Mouse (Mus musculus) frontal cortex, postnatal 36 days (tissue): ENCODE data around the gene Sectm1a.
"Not testable (repeated sequence)": the region's sequence is repeated elsewhere in the genome, so short reads cannot be mapped to it uniquely, and the experiment has no call there.

Source experiments
- DNase-seq, 2 experiments: peaks; one replicate each; pipeline ENCODE4 v3.0.0; 2022; ENCODE audit warnings: low spot score in 2 of 2

The Sectm1a gene

GRCm38 (mm10) chr11:121047826-121048399, 33.1 kb downstream of the Sectm1a start:
- DNase-seq = peak in 1 of 2 experiments; percentile 22

- DNase-seq = no peak
Observed at GRCm38 (mm10) chr11:121045286-121045685, 35.7 kb downstream of the Sectm1a start.

DNA sequence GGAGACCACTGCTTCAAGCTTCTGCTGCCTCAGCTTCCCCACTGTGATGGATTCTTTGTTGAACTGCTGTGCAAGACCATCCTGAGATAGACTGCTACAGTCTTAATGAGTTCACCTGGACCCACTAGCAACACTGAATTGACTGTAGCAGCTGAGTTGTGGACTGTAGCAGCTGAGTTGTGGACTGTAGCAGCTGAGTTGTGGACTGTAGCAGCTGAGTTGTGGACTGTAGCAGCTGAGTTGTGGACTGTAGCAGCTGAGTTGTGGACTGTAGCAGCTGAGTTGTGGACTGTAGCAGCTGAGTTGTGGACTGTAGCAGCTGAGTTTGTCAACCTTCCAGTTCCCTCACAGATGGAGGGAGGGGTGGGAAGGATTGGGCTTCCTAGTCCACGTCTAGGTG, 38.0 kb downstream of the Sectm1a start:
- DNase-seq = not testable (repeated sequence)

GRCm38 (mm10) chr11:121042480-121042879, 38.5 kb downstream of the Sectm1a start:
- no peak for DNase-seq

DNA sequence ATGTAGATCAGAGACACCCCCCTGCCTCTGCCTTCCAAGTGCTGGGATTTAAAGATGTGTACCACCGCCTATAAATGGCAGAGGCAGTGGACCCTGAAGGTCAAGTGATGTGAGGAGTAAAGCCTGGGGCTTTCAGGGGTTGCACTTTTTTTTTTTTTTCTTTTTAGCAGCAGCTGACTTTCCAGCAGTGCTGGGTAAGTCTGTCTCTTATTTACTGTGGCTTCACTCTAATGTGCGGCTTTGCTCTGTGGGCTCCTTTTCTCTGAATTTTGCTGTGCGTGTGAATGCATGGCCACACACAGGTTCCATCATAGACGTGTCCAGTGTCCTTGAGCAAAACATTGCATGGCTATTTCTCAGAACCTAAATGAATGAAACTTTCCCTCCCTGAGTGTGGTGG, 39.4 kb downstream of the Sectm1a start:
- no peak for DNase-seq

- peak; percentile 84 to 85 for DNase-seq
Observed at GRCm38 (mm10) chr11:121041212-121041611, 39.8 kb downstream of the Sectm1a start.

DNA sequence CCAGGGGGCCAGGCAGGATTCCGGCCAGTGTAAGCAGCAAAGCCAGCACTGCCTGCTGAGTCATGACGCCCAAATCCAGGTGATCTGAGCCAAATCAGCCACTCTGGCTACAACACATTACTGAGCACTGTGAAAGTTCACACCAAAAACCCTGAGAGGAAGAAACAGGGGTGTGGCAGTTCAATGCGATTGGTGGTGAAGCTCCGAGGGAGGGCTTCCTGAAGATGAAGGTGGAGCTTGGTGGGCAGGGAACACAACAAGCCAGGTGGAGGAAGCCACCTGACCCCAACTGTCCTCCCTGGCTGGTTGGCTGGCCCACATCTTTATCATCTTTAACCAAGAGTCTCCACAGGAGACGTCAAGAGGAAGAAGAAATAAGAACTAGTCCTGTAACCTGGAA, 41.7 kb downstream of the Sectm1a start, which contains the start of gene Cd7:
TSS of gene Cd7 (minus strand) at position 117 of the 400 bp plus-strand sequence.
- no peak for DNase-seq

- DNase-seq = peak; percentile 44 to 62
Observed at GRCm38 (mm10) chr11:121038366-121039240, 42.4 kb downstream of the Sectm1a start.

DNA sequence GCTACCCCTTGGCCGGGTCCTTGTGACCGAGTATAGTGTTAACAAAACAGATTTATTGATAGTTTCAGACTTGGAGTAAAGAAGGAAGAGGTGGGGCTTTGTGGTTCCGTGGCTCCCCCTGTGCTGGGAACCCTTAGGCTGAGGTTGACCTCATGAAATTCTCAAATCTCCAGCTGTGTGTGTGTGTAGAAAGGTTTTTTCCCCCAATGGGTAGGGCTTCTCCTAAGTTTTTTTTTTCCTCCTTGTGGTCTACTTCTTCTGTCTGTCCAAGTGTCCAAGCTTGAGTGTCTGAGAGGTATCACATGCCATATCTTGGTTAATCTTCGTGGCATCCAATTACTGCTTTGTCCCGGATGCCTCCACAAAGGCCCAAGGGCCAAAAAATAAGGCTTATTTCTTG, 47.9 kb downstream of the Sectm1a start:
- DNase-seq = no peak

DNA sequence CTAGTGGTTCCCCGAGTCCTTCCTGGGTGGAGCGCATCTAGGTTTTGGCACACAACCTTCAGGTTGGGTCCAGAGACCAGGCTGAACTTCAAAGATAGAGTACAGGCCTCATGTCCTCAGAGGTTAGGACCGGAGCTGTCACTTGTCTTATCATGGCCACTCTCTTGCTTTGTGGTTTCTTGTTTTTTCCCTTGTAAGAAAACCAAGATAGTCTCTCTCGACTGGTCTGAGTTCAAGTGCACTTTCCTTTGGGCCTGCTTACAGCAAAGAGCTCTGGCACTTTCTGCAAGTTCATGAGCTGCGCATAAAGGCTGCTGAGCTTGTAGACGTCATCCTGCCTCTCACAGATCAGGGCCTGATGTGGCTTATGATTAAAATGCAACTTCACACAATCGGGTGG, 53.8 kb downstream of the Sectm1a start:
- no peak for DNase-seq

GRCm38 (mm10) chr11:121024163-121024562, 56.9 kb downstream of the Sectm1a start:
- DNase-seq = peak in 1 of 2 experiments; percentile 21

GRCm38 (mm10) chr11:121019501-121019900, 61.5 kb downstream of the Sectm1a start:
- no peak for DNase-seq

GRCm38 (mm10) chr11:121017703-121018102, 63.3 kb downstream of the Sectm1a start:
- peak in 1 of 2 experiments; percentile 61 for DNase-seq
